Mouse (Mus musculus) cerebellum, adult 2 months (tissue): ENCODE data around the gene Dgkz. TPM values are rescaled to one million over a fixed set of nuclear protein-coding genes. Genes with fewer than 3 reads are reported as not detected.

Source experiments
- DNase-seq, 2 experiments: peaks; one replicate each; pipeline ENCODE4 v3.0.0; 2021
- H3K27ac ChIP-seq: fragments of 200-500 bp; 2 replicates; pipeline ENCODE4 v1.5.1; 2012; ENCODE audit warnings: low read length, control low read depth, inconsistent platforms; ENCODE audit not compliant: insufficient read depth
- H3K27me3 ChIP-seq: fragments of 200-500 bp; 2 replicates; pipeline ENCODE4 v1.6.1; 2012; ENCODE audit warnings: inconsistent platforms, mild to moderate bottlenecking, low read length, moderate library complexity; ENCODE audit not compliant: control insufficient read depth, insufficient read depth
- H3K4me1 ChIP-seq: fragments of 200-500 bp; 2 replicates; pipeline ENCODE4 v1.6.1; 2011; ENCODE audit warnings: low read length; ENCODE audit not compliant: control insufficient read depth, insufficient read depth
- H3K4me3 ChIP-seq: fragments of 200-500 bp; replicated peaks from 2 replicates; pipeline ENCODE3; 2011; ENCODE audit warnings: mild to moderate bottlenecking, low read depth, low read length, control low read depth; ENCODE audit not compliant: insufficient read depth
- CTCF ChIP-seq: fragments of 200-500 bp; IDR thresholded peaks from 2 replicates; pipeline ENCODE4 v1.5.1; 2011; ENCODE audit warnings: low read depth, mild to moderate bottlenecking, control low read depth, low read length, moderate library complexity, borderline replicate concordance; ENCODE audit not compliant: insufficient read depth
- POLR2A ChIP-seq: fragments of 200-500 bp; IDR thresholded peaks from 2 replicates; pipeline ENCODE4 v1.6.1; 2011; ENCODE audit warnings: low read length, control low read depth, borderline replicate concordance; ENCODE audit not compliant: insufficient read depth
- WGBS: fragments of 180-500 bp; shearing (Covaris S2); methylation state at CpG from one replicate; pipeline ENCODE4 v1.1.7; 2018; 5-methylcytosine and 5-hydroxymethylcytosine counted together
- polyA plus RNA-seq: library from polyadenylated mRNA; depleted of rRNA; stranded (reverse); fragments of >200 nt; gene quantifications from 2 replicates; pipeline ENCODE4 v1.2.3, GENCODE M21; 2012

The Dgkz gene
- polyA plus RNA-seq, 1 experiment = 716 TPM

- peak overlapping the region; percentile 57 for H3K27ac ChIP-seq
- TF ChIP-seq POLR2A = no peak
- TF ChIP-seq CTCF = no peak
- DNase-seq = peak; percentile 82 to 87
- peaks cover 79% of the 10 kb centered on the region for H3K4me1 ChIP-seq
- H3K4me3 ChIP-seq = no peak overlapping the region
- no peaks in the 10 kb centered on the region for H3K27me3 ChIP-seq
- 13% methylated on average over 9 of the region's 9 CpGs for WGBS
Observed at GRCm38 (mm10) chr2:91933471-91933870, 42.2 kb downstream of the Dgkz start.

- 8% methylated on average over 6 of the region's 6 CpGs for WGBS
- H3K27me3 ChIP-seq = no peaks in the 10 kb centered on the region
- TF ChIP-seq CTCF (no peak), POLR2A (no peak)
- peaks cover 80% of the 10 kb centered on the region for H3K4me1 ChIP-seq
- DNase-seq = peak; percentile 75 to 78
- peak overlapping the region; percentile 57 for H3K27ac ChIP-seq
- H3K4me3 ChIP-seq = no peak overlapping the region
Observed at GRCm38 (mm10) chr2:91932737-91933350, 42.8 kb downstream of the Dgkz start.

- peaks cover 74% of the 10 kb centered on the region for H3K4me1 ChIP-seq
- DNase-seq = peak; percentile 30 to 35
- H3K4me3 ChIP-seq = peak within 1 kb of the TSS; percentile 2
- H3K27me3 ChIP-seq = no peaks in the 10 kb centered on the region
- no peak for TF ChIP-seq CTCF
- TF ChIP-seq POLR2A = no peak
- peak within 1 kb of the TSS; percentile 57 for H3K27ac ChIP-seq
- 37% methylated on average over 16 of the region's 16 CpGs for WGBS
Observed at GRCm38 (mm10) chr2:91932160-91932711, 43.4 kb downstream of the Dgkz start, which contains the start of gene Mdk. Gene Mdk, minus strand, starts transcription at chr2:91932297.

GRCm38 (mm10) chr2:91931328-91932159, 44.1 kb downstream of the Dgkz start:
- Histone ChIP-seq H3K4me1 (peaks cover 67% of the 10 kb centered on the region), H3K27ac (no peak overlapping the region), H3K4me3 (peak overlapping the region; percentile 2), H3K27me3 (no peaks in the 10 kb centered on the region)
- WGBS = 41% methylated on average over 49 of the region's 50 CpGs
- TF ChIP-seq CTCF (no peak), POLR2A (no peak)
- peak; percentile 33 to 38 for DNase-seq

DNA sequence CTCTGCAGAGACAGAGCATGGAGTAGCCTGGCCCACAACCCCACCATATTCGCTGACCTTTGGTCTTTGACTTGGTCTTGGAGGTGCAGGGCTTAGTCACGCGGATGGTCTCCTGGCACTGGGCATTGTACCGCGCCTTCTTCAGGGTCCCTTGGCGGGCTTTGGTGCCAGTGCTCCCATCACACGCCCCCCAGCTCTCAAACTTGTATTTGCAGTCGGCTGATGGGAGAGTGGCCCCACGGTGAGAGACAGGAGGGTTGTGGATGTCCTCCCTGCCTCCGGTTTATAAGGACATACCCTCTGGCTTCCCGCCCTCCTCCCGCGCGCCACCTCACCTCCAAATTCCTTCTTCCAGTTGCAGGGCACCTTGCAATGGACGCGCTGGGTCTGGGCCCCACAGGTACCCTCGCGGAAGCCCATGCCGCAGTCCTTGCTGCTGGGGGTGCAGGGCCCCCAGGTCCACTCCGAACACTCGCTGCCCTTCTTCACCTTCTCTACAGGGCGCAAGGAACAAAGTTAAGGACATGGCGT, 44.8 kb downstream of the Dgkz start:
- TF ChIP-seq CTCF = no peak
- Histone ChIP-seq H3K27ac (no peak overlapping the region), H3K27me3 (no peaks in the 10 kb centered on the region), H3K4me3 (peak overlapping the region; percentile 2), H3K4me1 (peaks cover 60% of the 10 kb centered on the region)
- WGBS = 59% methylated on average over 23 of the region's 23 CpGs
- DNase-seq = peak in 1 of 2 experiments; percentile 44

GRCm38 (mm10) chr2:91929936-91930335, 45.7 kb downstream of the Dgkz start:
- Histone ChIP-seq H3K4me3 (no peak overlapping the region), H3K27me3 (no peaks in the 10 kb centered on the region), H3K4me1 (peaks cover 51% of the 10 kb centered on the region), H3K27ac (no peak overlapping the region)
- TF ChIP-seq CTCF (peak; percentile 83), POLR2A (no peak)
- 25% methylated on average over 12 of the region's 12 CpGs for WGBS
- DNase-seq = peak; percentile 69 to 77

- Histone ChIP-seq H3K27ac (no peak overlapping the region), H3K4me3 (no peak overlapping the region), H3K27me3 (no peaks in the 10 kb centered on the region), H3K4me1 (peaks cover 46% of the 10 kb centered on the region)
- TF ChIP-seq POLR2A (no peak), CTCF (no peak)
- 83% methylated on average over 3 of the region's 3 CpGs for WGBS
- DNase-seq = peak in 1 of 2 experiments; percentile 19
Observed at GRCm38 (mm10) chr2:91929455-91929854, 46.2 kb downstream of the Dgkz start.

GRCm38 (mm10) chr2:91928534-91929350, 46.9 kb downstream of the Dgkz start:
- H3K4me3 ChIP-seq = peak overlapping the region; percentile 35
- DNase-seq = peak; percentile 54 to 63
- 43% methylated on average over 23 of the region's 23 CpGs for WGBS
- no peak overlapping the region for H3K27ac ChIP-seq
- H3K4me1 ChIP-seq = peaks cover 40% of the 10 kb centered on the region
- no peaks in the 10 kb centered on the region for H3K27me3 ChIP-seq
- no peak for TF ChIP-seq POLR2A
- no peak for TF ChIP-seq CTCF
